Mouse (Mus musculus) brain, embryonic 18.5 days (tissue): ENCODE measurements around the gene Plxdc2.

Source experiments
- DNase-seq: peaks from one replicate; pipeline ENCODE4 v3.0.0-alpha.2; 2012; ENCODE audit warnings: low read depth, low spot score

The Plxdc2 gene

GRCm38 (mm10) chr2:16414340-16414976 lies 58.4 kb downstream of the Plxdc2 start:
- DNase-seq, result no peak

- no peak for DNase-seq
Measured at GRCm38 (mm10) chr2:16439030-16439429, 82.9 kb downstream of the Plxdc2 start.

DNA sequence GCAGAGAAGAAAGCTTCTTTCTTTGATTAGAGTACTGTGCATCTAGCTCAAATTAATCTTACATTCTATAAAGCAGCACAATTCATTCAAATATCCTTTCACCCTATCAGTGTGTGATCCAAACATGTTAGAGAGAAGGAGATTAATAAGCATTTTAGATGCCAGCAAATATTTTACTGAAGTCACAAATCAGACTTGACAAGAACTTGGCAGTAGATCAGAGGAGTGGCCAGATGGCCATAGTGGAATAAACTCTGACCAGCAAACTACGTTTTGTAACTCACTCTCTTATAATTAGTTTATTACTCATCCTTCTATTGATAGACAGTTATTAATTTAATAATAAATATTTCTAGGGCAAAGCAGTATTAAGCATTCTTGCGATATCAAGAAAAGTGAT lies 86.5 kb downstream of the Plxdc2 start:
- no peak for DNase-seq

GRCm38 (mm10) chr2:16447936-16448335 lies 91.8 kb downstream of the Plxdc2 start:
- no peak for DNase-seq

DNA sequence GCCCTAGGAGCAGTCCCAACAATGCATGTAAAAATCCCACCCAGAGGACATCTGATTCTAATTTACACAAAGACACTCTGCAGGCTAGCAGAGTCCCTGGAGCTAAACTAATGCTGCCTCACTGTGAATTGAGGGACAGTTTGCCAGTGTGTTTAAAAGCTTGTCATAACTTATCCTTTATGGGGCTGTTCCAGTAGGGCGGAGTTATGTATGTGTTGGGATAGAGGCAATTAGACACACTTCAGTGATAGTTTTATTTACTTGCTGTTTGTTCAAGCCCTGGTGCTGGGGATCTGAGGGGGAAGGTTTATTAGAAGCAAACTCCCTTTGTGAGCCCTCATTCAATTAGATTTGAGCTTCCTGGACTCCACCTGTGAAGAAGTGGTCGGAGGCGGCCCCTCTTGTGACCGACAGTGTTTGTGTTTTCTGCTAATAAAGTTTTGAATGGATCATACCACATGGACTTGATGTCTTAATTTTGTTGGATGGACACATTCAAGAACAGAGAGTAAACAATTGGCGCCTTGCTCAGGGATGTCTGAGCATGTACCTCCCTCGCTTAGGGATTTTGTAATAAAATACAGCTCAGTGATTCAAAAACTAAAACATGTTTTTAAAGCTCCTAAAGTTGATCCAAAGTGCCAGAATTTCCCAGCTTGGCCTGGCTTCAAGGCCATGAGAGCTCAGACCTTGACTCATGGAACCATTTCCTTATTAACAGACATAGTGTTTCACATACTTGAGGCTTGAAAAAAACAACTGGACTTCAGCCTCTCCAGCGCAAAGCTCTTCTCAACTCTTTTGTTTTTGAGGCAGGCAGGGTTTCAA lies 94.9 kb downstream of the Plxdc2 start:
- no peak for DNase-seq

GRCm38 (mm10) chr2:16451666-16452009 lies 95.5 kb downstream of the Plxdc2 start:
- DNase-seq, result no peak

DNA sequence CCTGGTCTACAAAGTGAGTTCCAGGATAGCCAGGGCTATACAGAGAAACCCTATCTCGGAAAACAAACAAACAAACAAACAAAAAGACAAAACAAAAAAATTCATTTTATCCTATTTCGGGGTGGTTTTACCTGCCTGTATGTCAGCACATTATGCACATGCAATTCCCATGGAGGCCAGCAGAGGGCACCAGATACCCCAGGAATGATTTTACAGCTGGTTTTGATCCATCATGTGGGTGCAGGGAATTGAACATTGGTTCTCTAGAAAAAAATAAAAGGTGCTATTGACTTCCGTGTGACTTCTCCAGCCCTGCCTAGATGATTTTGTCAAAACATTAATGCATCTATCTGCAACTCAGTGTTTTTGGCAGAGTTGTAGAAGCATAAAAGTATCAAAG lies 96.0 kb downstream of the Plxdc2 start:
- DNase-seq, result no peak

GRCm38 (mm10) chr2:16456264-16456780 lies 100.2 kb downstream of the Plxdc2 start:
- no peak for DNase-seq

DNA sequence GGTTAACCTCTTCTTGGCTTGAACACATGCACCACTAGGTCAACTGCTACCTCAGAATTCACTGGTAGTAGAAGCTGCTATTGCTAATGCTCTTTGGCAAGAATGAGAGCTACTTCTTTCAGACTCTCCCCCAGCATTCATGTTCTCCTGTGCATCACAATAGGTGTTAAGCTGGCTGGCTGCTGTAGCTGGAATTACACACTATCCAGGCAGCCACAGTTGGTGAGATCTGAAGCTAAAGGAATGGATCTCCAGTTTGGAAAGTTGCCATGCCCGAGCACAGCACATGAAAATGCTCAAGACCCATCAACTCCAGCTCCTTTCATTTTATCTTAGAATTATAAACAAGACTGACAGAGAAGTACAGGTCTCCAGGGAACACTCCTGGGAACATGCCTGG lies 103.4 kb downstream of the Plxdc2 start:
- no peak for DNase-seq

- no peak for DNase-seq
Measured at GRCm38 (mm10) chr2:16470099-16470498, 114.0 kb downstream of the Plxdc2 start.

DNA sequence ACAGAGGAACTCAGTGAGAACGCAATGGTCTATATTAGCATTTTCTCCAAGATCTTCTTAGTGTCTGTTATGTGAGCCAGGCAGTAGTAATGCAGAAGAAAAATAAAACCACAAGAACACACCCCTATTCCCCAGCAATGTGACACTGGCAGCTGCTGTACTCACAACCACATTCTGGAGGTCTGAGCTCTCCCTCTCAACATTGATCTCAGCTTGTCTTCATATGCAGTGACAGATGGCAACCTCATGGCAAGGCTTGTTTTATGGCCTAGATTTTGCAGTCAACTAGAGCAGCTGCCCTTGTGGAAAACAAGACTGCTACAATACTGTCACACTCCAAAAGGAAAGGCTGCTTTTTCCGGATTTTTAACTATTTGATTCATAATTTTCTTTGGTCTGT lies 127.8 kb downstream of the Plxdc2 start:
- peak; percentile 37 for DNase-seq

DNA sequence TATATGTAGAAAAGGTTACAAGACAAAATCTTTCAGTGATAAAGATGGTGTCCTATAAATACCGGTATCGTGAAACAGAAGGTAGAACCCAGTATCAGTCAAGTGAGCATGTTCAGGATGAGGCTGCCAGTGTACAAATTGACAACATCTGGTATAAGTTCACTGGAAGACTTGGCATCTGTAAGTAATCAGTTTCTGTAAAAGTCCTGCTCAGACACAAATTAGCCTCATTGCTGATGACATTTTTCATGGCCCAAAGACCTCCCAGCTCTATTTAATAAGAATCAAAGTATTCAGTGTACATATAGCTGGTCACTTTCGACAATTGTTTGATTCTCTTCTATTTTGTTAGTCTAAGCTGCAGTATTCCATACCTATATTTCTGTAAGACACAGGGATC lies 129.9 kb downstream of the Plxdc2 start:
- DNase-seq, result no peak

DNA sequence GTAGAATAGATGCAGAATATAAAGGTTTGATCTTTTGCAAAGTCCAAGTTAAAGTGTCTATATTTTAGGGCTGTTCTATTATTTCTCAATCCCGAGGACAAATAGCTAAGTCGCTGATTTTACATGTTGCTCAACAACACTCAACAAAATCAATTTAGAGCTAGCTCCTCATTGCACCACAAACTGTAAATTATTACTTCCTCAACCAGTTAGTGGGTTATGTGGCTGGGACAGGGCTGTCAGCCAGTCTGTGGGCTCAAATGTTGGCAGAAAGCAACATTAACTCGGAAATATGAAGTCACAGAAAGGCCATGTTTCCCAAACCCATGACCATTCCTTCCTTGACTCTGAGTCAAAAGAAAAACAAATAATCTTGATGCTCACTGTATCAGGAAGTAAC lies 135.1 kb downstream of the Plxdc2 start:
- DNase-seq, result no peak

- no peak for DNase-seq
Measured at GRCm38 (mm10) chr2:16502843-16503242, 146.7 kb downstream of the Plxdc2 start.

DNA sequence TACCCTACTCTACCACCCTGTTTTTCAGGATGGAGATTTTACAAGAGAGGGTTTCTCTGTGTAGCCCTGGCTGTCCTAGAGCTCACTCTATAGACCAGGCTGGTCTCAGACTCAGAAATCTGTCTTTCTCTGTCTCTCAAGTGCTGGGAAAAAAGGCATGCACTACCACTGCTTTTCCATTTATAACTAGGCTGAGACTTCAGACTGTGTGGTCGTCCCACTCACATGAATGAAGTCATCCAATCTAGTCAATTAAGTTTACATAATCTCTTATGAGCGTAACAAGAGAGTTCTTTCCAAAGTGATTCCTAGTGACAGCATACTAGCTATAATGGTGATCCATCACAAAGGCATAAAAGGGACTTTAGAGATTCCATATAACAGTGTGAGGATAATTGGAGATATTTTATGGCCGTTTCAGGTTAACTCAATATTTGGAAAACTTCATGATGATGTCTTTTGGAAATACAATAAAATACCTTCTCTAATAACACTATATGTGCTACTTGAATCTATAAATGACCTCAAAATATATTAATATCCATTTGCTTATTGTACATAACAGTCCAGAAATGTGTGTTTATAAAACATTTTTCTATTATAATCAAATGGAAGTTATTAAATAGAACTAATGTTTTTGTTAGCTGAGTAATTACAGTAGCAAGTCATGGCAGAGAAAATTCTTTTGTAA lies 151.6 kb downstream of the Plxdc2 start:
- DNase-seq, result no peak

- DNase-seq, result no peak
Measured at GRCm38 (mm10) chr2:16518148-16518547, 162.0 kb downstream of the Plxdc2 start.

DNA sequence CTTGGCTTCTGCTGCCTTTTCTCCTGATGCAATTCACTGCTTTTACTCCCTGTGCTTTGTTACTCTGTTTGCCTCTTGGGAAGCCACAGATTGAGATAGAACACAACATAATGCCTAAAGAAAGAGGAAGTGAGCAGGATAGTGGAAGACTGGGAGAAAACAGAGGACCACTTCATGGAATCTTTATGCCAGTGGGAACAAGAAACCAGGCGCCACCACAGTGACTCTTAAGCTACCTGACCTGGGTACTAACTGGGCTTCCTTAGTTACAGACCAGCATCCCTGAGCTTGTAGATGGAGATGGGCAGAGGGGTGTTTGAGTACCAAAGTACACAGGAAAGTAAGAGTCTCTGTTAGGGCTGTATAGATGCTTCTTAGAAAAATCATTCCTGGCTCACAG lies 167.3 kb downstream of the Plxdc2 start:
- DNase-seq, result no peak

DNA sequence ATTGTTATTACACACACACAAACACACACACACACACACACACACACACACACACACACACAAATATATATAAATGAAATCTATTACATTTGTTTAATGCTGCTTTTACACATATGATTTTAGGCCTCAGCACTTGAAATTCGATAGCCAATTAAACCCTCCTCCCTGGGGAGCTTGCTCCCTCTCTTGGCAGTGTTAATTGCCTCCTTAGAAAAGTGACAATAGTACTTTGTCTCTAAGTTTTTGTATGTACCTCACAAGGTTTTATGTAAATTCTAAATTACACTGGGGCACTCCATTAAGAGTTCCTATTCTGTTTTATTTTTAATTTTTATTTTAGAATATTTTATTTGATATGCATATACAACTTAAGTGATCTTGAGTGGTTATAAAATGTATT lies 176.1 kb downstream of the Plxdc2 start:
- DNase-seq, result no peak

DNA sequence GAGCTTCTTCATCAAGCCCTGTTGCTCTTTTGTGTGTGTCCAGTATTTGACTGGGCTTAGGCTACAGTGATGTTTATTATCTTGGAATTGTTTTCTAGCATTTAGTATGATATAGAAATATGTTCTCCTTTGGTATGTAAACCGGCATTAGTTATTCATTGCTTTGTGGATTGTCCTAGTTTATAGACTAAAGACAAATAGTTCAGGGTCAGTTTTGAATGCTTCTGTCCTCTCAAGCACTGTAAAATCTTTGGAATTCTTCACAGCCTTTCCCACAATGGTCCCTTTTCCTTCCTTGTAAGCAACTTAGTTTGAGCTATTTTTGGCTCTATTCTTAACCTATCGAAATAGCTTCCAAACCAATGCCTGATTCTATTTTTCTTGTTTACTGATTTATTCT lies 178.5 kb downstream of the Plxdc2 start:
- no peak for DNase-seq

- DNase-seq, result no peak
Measured at GRCm38 (mm10) chr2:16541226-16541625, 185.1 kb downstream of the Plxdc2 start.

- DNase-seq, result peak; percentile 46
Measured at GRCm38 (mm10) chr2:16545207-16545606, 189.1 kb downstream of the Plxdc2 start.

GRCm38 (mm10) chr2:16559287-16559686 lies 203.2 kb downstream of the Plxdc2 start:
- no peak for DNase-seq

DNA sequence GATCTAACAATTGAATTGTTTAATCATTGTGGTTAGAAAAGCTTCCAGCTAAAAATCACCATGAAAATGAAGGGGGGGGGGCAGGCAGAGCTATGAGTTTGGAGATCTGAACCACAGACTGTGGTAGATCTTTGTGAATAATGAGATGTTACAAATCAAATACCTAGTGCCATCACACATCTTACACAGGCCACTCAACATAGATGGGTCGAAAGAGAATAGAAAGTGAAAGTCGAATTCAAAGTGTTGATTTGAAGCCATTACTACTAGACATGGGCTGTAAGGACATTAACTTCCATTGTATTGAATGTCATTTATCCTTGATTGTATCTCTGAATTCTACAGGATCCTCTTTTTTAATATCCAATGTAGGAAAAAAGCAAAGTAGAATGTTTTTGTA lies 212.2 kb downstream of the Plxdc2 start:
- DNase-seq, result no peak
